8 mouse cellular contexts compared by ENCODE assay signal in genomic region chr5:123169284-123169683, GRCm38 (mm10). TPM values are rescaled to one million over a fixed set of nuclear protein-coding genes. Genes with fewer than 3 reads are reported as not detected.
DNase-seq lines count a peak whose midpoint lies in the region; ATAC-seq lines count a peak whose summit lies in the region.

TSS of gene Psmd9 (plus strand) at chr5:123169413.

- no peak within 1 kb of the TSS for H3K4me2 ChIP-seq in lung, embryonic 16.5 days (ENCODE audit: low read depth, low read length)
- no peak within 1 kb of the TSS for H3K4me2 ChIP-seq in embryonic facial prominence, embryonic 12.5 days (replicated peaks)
- H3K4me2 ChIP-seq in heart, embryonic 16.5 days (ENCODE audit: low read depth, low read length) = no peak within 1 kb of the TSS
- no peak within 1 kb of the TSS for H3K4me2 ChIP-seq in neural tube, embryonic 14.5 days (ENCODE audit: low read depth, low read length)

- H3K27ac ChIP-seq in lung, embryonic 16.5 days (ENCODE audit: low read length) = no peak within 1 kb of the TSS
- H3K27ac ChIP-seq in embryonic facial prominence, embryonic 12.5 days = peak within 1 kb of the TSS; percentile 24; the same call in 1 of the 2 replicates
- no peak within 1 kb of the TSS for H3K27ac ChIP-seq in heart, embryonic 16.5 days (ENCODE audit: low read length)
- H3K27ac ChIP-seq in neural tube, embryonic 14.5 days (ENCODE audit: low read depth, low read length) = no peak within 1 kb of the TSS

- no peak for DNase-seq in lung, adult 18-20 months
- DNase-seq in left cerebral cortex, postnatal 36 days (ENCODE audit: low spot score in 2 of 2) = no peak
- no peak for DNase-seq in kidney, adult 9 months
- DNase-seq in cerebellum, postnatal 10 days = no peak

- H3K36me3 ChIP-seq in lung, embryonic 16.5 days (ENCODE audit: control insufficient read depth, insufficient read depth, low read length) = peaks cover 19% of the 10 kb centered on the region
- H3K36me3 ChIP-seq in embryonic facial prominence, embryonic 12.5 days = peaks cover 25% of the 10 kb centered on the region
- peaks cover 21% of the 10 kb centered on the region for H3K36me3 ChIP-seq in heart, embryonic 16.5 days (ENCODE audit: control insufficient read depth, insufficient read depth)
- H3K36me3 ChIP-seq in neural tube, embryonic 14.5 days (ENCODE audit: control insufficient read depth, insufficient read depth, low read length) = peaks cover 12% of the 10 kb centered on the region

- H3K9ac ChIP-seq in lung, embryonic 16.5 days (ENCODE audit: low read length) = no peak within 1 kb of the TSS
- no peak within 1 kb of the TSS for H3K9ac ChIP-seq in embryonic facial prominence, embryonic 12.5 days
- H3K9ac ChIP-seq in heart, embryonic 16.5 days (ENCODE audit: low read length) = no peak within 1 kb of the TSS
- H3K9ac ChIP-seq in neural tube, embryonic 14.5 days (replicated peaks; ENCODE audit: low read depth, low read length) = no peak within 1 kb of the TSS

- no peaks in the 10 kb centered on the region for H3K27me3 ChIP-seq in lung, embryonic 16.5 days (ENCODE audit: control insufficient read depth, insufficient read depth, low read depth, low read length)
- H3K27me3 ChIP-seq in embryonic facial prominence, embryonic 12.5 days = no peaks in the 10 kb centered on the region
- no peaks in the 10 kb centered on the region for H3K27me3 ChIP-seq in heart, embryonic 16.5 days (ENCODE audit: control insufficient read depth, insufficient read depth, low read length)
- no peaks in the 10 kb centered on the region for H3K27me3 ChIP-seq in neural tube, embryonic 14.5 days (ENCODE audit: control insufficient read depth, insufficient read depth, low read length)

- 78% methylated on average over 5 of the region's 5 CpGs for WGBS in lung, embryonic 16.5 days
- WGBS in embryonic facial prominence, embryonic 12.5 days = 85% methylated on average over 5 of the region's 5 CpGs
- WGBS in heart, embryonic 16.5 days = 76% methylated on average over 5 of the region's 5 CpGs
- WGBS in neural tube, embryonic 14.5 days = 85% methylated on average over 5 of the region's 5 CpGs

- ATAC-seq in lung, embryonic 16.5 days (ENCODE audit: low read depth) = no peak
- no peak for ATAC-seq in embryonic facial prominence, embryonic 12.5 days (ENCODE audit: insufficient number of reproducible peaks, insufficient read depth, low FRiP score, low TSS enrichment)
- ATAC-seq in heart, embryonic 16.5 days (replicated peaks; ENCODE audit: extremely low read depth, insufficient read depth, low FRiP score) = no peak
- no peak for ATAC-seq in neural tube, embryonic 14.5 days (ENCODE audit: low read depth)

- intact Hi-C loops in left cerebral cortex, postnatal 36 days (cut with DNase I) = no loop called here

- peaks cover 9% of the 10 kb centered on the region; the same call in 1 of the 2 replicates for H3K4me1 ChIP-seq in lung, embryonic 16.5 days (replicated peaks; ENCODE audit: control insufficient read depth, insufficient read depth, low read length)
- H3K4me1 ChIP-seq in embryonic facial prominence, embryonic 12.5 days = peaks cover 19% of the 10 kb centered on the region
- no peaks in the 10 kb centered on the region for H3K4me1 ChIP-seq in heart, embryonic 16.5 days (ENCODE audit: control insufficient read depth, insufficient read depth, low read length)
- H3K4me1 ChIP-seq in neural tube, embryonic 14.5 days (ENCODE audit: control insufficient read depth, insufficient read depth, low read length) = peaks cover 3% of the 10 kb centered on the region; the same call in 1 of the 2 replicates

- no peak within 1 kb of the TSS for H3K4me3 ChIP-seq in lung, embryonic 16.5 days (ENCODE audit: low read length)
- H3K4me3 ChIP-seq in embryonic facial prominence, embryonic 12.5 days = no peak within 1 kb of the TSS
- no peak within 1 kb of the TSS for H3K4me3 ChIP-seq in heart, embryonic 16.5 days (ENCODE audit: low read length)
- no peak within 1 kb of the TSS for H3K4me3 ChIP-seq in neural tube, embryonic 14.5 days (ENCODE audit: low read depth, low read length)

- H3K9me3 ChIP-seq in lung, embryonic 16.5 days (ENCODE audit: control insufficient read depth, low read length) = no peaks in the 10 kb centered on the region
- no peaks in the 10 kb centered on the region for H3K9me3 ChIP-seq in embryonic facial prominence, embryonic 12.5 days
- H3K9me3 ChIP-seq in heart, embryonic 16.5 days (replicated peaks; ENCODE audit: control insufficient read depth, low read length) = no peaks in the 10 kb centered on the region
- H3K9me3 ChIP-seq in neural tube, embryonic 14.5 days (ENCODE audit: control insufficient read depth, low read length) = no peaks in the 10 kb centered on the region

RNA-seq across cellular contexts. Expression of gene Psmd9, which starts in this region (rescaled TPM):
- 87.0 and 91.8 TPM in 2 replicates for polyA plus RNA-seq in lung, embryonic 16.5 days (2015; fragmentation: Nextera tagmentation; extraction: Ambion mirVana)
- polyA plus RNA-seq in embryonic facial prominence, embryonic 12.5 days (2016; fragmentation: Nextera tagmentation; extraction: Ambion mirVana) = 89.0 and 95.5 TPM in 2 replicates
- 60.0 and 63.8 TPM in 2 replicates for polyA plus RNA-seq in heart, embryonic 16.5 days (2015; fragmentation: Nextera tagmentation; extraction: Ambion mirVana)
- 10 to 100 TPM; 28.6 to 29.6 TPM for total RNA-seq in left cerebral cortex, postnatal 36 days (2021)
- 63.9 and 78.7 TPM in 2 replicates for polyA plus RNA-seq in neural tube, embryonic 14.5 days (2014; fragmentation: Nextera tagmentation; extraction: Ambion mirVana)
